Mouse (Mus musculus) intestine, embryonic 14.5 days (tissue): Measurements from ENCODE around the gene Abhd14b. TPM values are rescaled to one million over a fixed set of nuclear protein-coding genes. Genes with fewer than 3 reads are reported as not detected.
A peak's percentile ranks its signal among the peaks of the same experiment; 100 is the strongest.

ENCODE experiments used
- ATAC-seq: fragments of 200-750 bp; cut with Nextera tagmentation; replicated peaks from 2 replicates; pipeline ENCODE4 v1.8.0; 2017; ENCODE audit warnings: low read depth, moderate number of reproducible peaks, moderate TSS enrichment, moderate library complexity; ENCODE audit not compliant: low FRiP score, low TSS enrichment
- DNase-seq: peaks from one replicate; pipeline ENCODE4 v3.0.0-alpha.2; 2018; ENCODE audit warnings: low spot score
- H3K27ac ChIP-seq: fragments of 300-500 bp; sonication (generic); 2 replicates; pipeline ENCODE4 v1.5.1; 2014; ENCODE audit warnings: low read depth, mild to moderate bottlenecking, control low read depth
- H3K27me3 ChIP-seq: fragments of 300-500 bp; sonication (generic); replicated peaks from 2 replicates; pipeline ENCODE4 v1.6.1; 2014; ENCODE audit warnings: low read length, control low read depth; ENCODE audit not compliant: control insufficient read depth, insufficient read depth
- H3K36me3 ChIP-seq: fragments of 300-500 bp; sonication (generic); 2 replicates; pipeline ENCODE4 v1.6.1; 2014; ENCODE audit warnings: low read length, control low read depth; ENCODE audit not compliant: control insufficient read depth, insufficient read depth
- H3K4me1 ChIP-seq: fragments of 300-500 bp; sonication (generic); replicated peaks from 2 replicates; pipeline ENCODE4 v1.6.1; 2014; ENCODE audit warnings: low read length, control low read depth, mixed read lengths; ENCODE audit not compliant: control insufficient read depth, insufficient read depth
- H3K4me2 ChIP-seq: fragments of 300-500 bp; sonication (generic); 2 replicates; pipeline ENCODE4 v1.6.1; 2014; ENCODE audit warnings: low read length
- H3K4me3 ChIP-seq: fragments of 300-500 bp; sonication (generic); 2 replicates; pipeline ENCODE4 v1.5.1; 2014; ENCODE audit warnings: low read depth, low read length, control low read depth, mixed read lengths
- H3K9ac ChIP-seq: fragments of 300-500 bp; sonication (generic); 2 replicates; pipeline ENCODE4 v1.6.1; 2014; ENCODE audit warnings: mild to moderate bottlenecking, low read length
- H3K9me3 ChIP-seq: fragments of 300-500 bp; sonication (generic); 2 replicates; pipeline ENCODE4 v1.6.1; 2016; ENCODE audit warnings: low read length, control low read depth; ENCODE audit not compliant: control insufficient read depth
- WGBS: fragments of 180-500 bp; shearing (Covaris S2); extraction: QIAGEN DNeasy Blood & Tissue Kit; methylation state at CpG from one replicate; pipeline ENCODE4 v1.1.7; 2014; 5-methylcytosine and 5-hydroxymethylcytosine counted together
- polyA plus RNA-seq: library from polyadenylated mRNA; unstranded; fragments of >200 nt; fragmentation: Nextera tagmentation; extraction: Ambion mirVana; gene quantifications from 2 replicates; pipeline ENCODE4 v1.2.1, GENCODE M21; 2014

Gene Abhd14b
- polyA plus RNA-seq, 1 experiment from 2014 or later: 27.2 TPM

GRCm38 (mm10) chr9:106420608-106421007 is 26.7 kb upstream of the Abhd14b start:
- 5% methylated on average over 2 of the region's 2 CpGs for WGBS
- no peak for DNase-seq
- H3K36me3 ChIP-seq: no peaks in the 10 kb centered on the region
- H3K27me3 ChIP-seq: no peaks in the 10 kb centered on the region
- no peaks in the 10 kb centered on the region for H3K9me3 ChIP-seq
- ATAC-seq: no peak
- no peak overlapping the region for H3K4me3 ChIP-seq
- no peak overlapping the region for H3K27ac ChIP-seq
- peak overlapping the region; percentile 14; the same call in 1 of the 2 replicates for H3K4me2 ChIP-seq
- H3K4me1 ChIP-seq: peaks cover 24% of the 10 kb centered on the region
- no peak overlapping the region for H3K9ac ChIP-seq

- 11% methylated on average over 17 of the region's 18 CpGs for WGBS
- DNase-seq: no peak
- no peaks in the 10 kb centered on the region for H3K9me3 ChIP-seq
Measured at GRCm38 (mm10) chr9:106421033-106421864, 26.0 kb upstream of the Abhd14b start.

GRCm38 (mm10) chr9:106421865-106422160 is 25.4 kb upstream of the Abhd14b start:
- no peaks in the 10 kb centered on the region for H3K9me3 ChIP-seq
- ATAC-seq (peak; percentile 74), DNase-seq (peak; percentile 91)
- WGBS: 0% methylated on average over 3 of the region's 3 CpGs
- H3K4me3 ChIP-seq: no peak overlapping the region
- no peaks in the 10 kb centered on the region for H3K36me3 ChIP-seq
- H3K9ac ChIP-seq: no peak overlapping the region
- H3K27ac ChIP-seq: 0 out of 2 replicates have a peak overlapping the region, but pooled peaks have one; percentile 16
- H3K4me1 ChIP-seq: peaks cover 24% of the 10 kb centered on the region
- H3K4me2 ChIP-seq: peak overlapping the region; percentile 27
- H3K27me3 ChIP-seq: no peaks in the 10 kb centered on the region

More at GRCm38 (mm10) chr9:106421033-106421864, 26.0 kb upstream of the Abhd14b start:
- no peak overlapping the region for H3K4me3 ChIP-seq
- H3K4me2 ChIP-seq: peak overlapping the region; percentile 27
- no peaks in the 10 kb centered on the region for H3K27me3 ChIP-seq
- H3K4me1 ChIP-seq: peaks cover 24% of the 10 kb centered on the region
- H3K9ac ChIP-seq: no peak overlapping the region
- ATAC-seq: 0 out of 2 replicates have a peak, but pooled peaks have one; percentile 5
- peak overlapping the region; percentile 16; the same call in 1 of the 2 replicates for H3K27ac ChIP-seq
- no peaks in the 10 kb centered on the region for H3K36me3 ChIP-seq

- Histone ChIP-seq H3K9me3 (no peaks in the 10 kb centered on the region), H3K4me2 (peak overlapping the region; percentile 77), H3K4me3 (peak overlapping the region; percentile 97), H3K9ac (peak overlapping the region; percentile 61), H3K4me1 (peaks cover 9% of the 10 kb centered on the region; the same call in 1 of the 2 replicates), H3K36me3 (peaks cover 33% of the 10 kb centered on the region), H3K27ac (peak overlapping the region; percentile 95), H3K27me3 (no peaks in the 10 kb centered on the region)
- 17% methylated on average over 11 of the region's 11 CpGs for WGBS
- DNase-seq: no peak
- peak; percentile 63 for ATAC-seq
Measured at GRCm38 (mm10) chr9:106428719-106429220, 18.5 kb upstream of the Abhd14b start.

- peak within 1 kb of the TSS; percentile 95 for H3K27ac ChIP-seq
- H3K4me2 ChIP-seq: peak within 1 kb of the TSS; percentile 95
- H3K36me3 ChIP-seq: peaks cover 39% of the 10 kb centered on the region
- no peaks in the 10 kb centered on the region for H3K9me3 ChIP-seq
- H3K4me1 ChIP-seq: peaks cover 9% of the 10 kb centered on the region; the same call in 1 of the 2 replicates
- peak within 1 kb of the TSS; percentile 97 for H3K4me3 ChIP-seq
- no peaks in the 10 kb centered on the region for H3K27me3 ChIP-seq
- peak within 1 kb of the TSS; percentile 97 for H3K9ac ChIP-seq
- ATAC-seq (peak; percentile 80), DNase-seq (peak; percentile 97)
- WGBS: under 1% methylated on average over 47 of the region's 55 CpGs
Measured at GRCm38 (mm10) chr9:106429221-106430014, 17.8 kb upstream of the Abhd14b start, which contains the start of gene Rpl29. TSS of gene Rpl29 (plus strand) at chr9:106429454.

GRCm38 (mm10) chr9:106430015-106430264 is 17.3 kb upstream of the Abhd14b start:
- peaks cover 9% of the 10 kb centered on the region; the same call in 1 of the 2 replicates for H3K4me1 ChIP-seq
- peak overlapping the region; percentile 95 for H3K4me2 ChIP-seq
- DNase-seq: no peak
- peaks cover 42% of the 10 kb centered on the region for H3K36me3 ChIP-seq
- H3K9me3 ChIP-seq: no peaks in the 10 kb centered on the region
- H3K9ac ChIP-seq: peak overlapping the region; percentile 97
- no peak for ATAC-seq
- peak overlapping the region; percentile 97 for H3K4me3 ChIP-seq
- WGBS: 2% methylated on average over 4 of the region's 4 CpGs
- H3K27ac ChIP-seq: peak overlapping the region; percentile 95
- no peaks in the 10 kb centered on the region for H3K27me3 ChIP-seq

GRCm38 (mm10) chr9:106433389-106433788 is 13.9 kb upstream of the Abhd14b start:
- no peak for DNase-seq
- Histone ChIP-seq H3K27ac (no peak overlapping the region), H3K4me2 (no peak overlapping the region), H3K4me3 (no peak overlapping the region), H3K9me3 (no peaks in the 10 kb centered on the region), H3K4me1 (peaks cover 22% of the 10 kb centered on the region), H3K9ac (no peak overlapping the region), H3K27me3 (no peaks in the 10 kb centered on the region), H3K36me3 (peaks cover 49% of the 10 kb centered on the region)
- WGBS: 84% methylated on average over 6 of the region's 7 CpGs
- no peak for ATAC-seq

- ATAC-seq: no peak
Measured at GRCm38 (mm10) chr9:106436566-106436965, 10.7 kb upstream of the Abhd14b start.

More at GRCm38 (mm10) chr9:106436566-106436965, 10.7 kb upstream of the Abhd14b start:
- no peak overlapping the region for H3K4me2 ChIP-seq
- no peak overlapping the region for H3K27ac ChIP-seq
- WGBS: 79% methylated on average over 9 of the region's 9 CpGs
- H3K4me3 ChIP-seq: no peak overlapping the region
- no peaks in the 10 kb centered on the region for H3K9me3 ChIP-seq
- peaks cover 18% of the 10 kb centered on the region for H3K4me1 ChIP-seq
- no peak for DNase-seq
- H3K9ac ChIP-seq: no peak overlapping the region
- H3K36me3 ChIP-seq: peaks cover 37% of the 10 kb centered on the region
- H3K27me3 ChIP-seq: no peaks in the 10 kb centered on the region
